Mouse (Mus musculus): ENCODE measurements around the gene Lkaaear1.

DNA sequence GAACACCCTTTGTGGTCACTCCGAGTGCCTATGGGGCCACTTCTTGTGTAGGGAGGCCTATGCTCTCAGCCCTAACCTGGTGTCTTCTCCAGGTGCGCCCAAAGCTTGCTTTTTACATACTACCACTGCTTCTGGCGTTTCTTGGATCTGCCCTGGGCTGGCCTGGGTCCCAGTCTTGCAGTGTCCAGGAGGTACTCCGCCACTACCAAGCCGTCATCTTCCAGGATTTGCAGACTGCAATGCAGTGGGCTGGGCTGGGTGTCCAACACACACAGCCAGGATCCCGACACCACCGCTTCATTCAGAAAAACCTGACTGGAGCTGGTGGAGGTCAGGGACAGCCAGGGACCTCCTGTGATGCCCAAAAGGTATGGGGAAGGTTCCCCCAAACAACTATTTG is 39.7 kb downstream of the Lkaaear1 start:
- no peak for TF ChIP-seq CTCF (IDR thresholded peaks at IDR 0.05; ENCODE audit: control insufficient read depth, insufficient read depth, low read length)
- no peak for TF ChIP-seq POLR2A (IDR thresholded peaks at IDR 0.05; ENCODE audit: borderline replicate concordance, control insufficient read depth, low read depth, low read length)
